Mouse (Mus musculus): ENCODE data around the gene Vasn.
A peak's percentile ranks its signal among the peaks of the same experiment; 100 is the strongest.
"Not testable (repeated sequence)": the region's sequence is repeated elsewhere in the genome, so short reads cannot be mapped to it uniquely, and the experiment has no call there.

Vasn gene

DNA sequence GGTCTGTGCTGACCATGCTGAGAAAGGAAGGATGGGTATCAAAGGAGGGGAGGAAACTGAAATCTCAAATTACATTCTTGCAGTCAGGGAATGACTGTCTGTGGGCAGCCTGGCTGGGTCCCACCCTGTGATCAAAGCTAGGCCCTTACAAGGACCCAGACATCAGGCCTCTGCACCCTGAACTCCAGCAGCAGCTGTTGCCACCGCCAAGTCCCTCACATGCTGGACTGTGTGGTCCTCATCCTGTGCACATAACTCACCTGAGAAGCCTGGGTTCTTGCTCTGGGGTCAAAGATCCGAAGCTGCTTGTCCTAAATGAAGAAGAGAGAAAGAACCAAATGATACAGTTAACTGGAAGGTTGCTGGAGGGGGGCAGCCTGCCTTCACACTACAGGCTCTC is 21.9 kb downstream of the Vasn start:
- DNase-seq (ENCODE audit: extremely low spot score, low read depth, low spot score) = no peak

DNA sequence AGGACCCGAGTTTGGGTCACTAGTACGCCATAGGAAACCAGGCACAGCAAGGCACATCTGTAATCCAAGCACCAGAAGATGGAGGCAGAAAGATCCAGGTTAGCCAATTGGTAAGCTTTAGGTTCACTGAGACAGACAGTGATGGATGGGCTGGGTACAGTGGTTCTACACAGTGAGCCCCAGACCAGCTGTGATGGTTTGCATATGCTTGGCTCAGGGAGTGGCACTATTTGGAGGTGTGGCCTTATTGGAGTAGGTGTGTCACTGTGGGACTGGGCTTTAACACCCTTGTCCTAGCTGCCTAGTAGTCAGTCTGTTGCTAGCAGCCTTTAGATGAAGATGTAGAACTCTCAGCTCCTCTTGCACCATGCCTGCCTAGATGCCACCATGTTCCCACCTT is 24.1 kb downstream of the Vasn start:
- DNase-seq (ENCODE audit: extremely low spot score, low read depth, low spot score) = no peak

DNA sequence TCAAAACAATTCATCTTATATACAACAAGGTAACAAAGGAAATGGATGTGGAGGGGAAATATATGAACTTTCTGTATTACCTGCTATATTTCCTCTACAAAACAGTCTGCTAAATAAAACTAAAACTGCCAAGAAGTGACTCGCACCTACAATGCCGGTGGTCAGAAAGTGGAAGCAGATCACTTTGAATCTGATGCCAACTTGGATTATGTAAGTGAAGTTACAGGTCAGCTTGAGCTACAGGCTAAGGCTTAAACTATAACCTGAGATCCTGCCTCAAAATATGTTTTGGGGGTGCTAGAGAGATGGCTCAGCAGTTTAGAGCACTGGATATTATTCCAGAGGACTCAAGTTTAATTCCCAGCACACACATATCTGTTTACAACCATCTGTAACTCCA is 26.0 kb downstream of the Vasn start:
- DNase-seq (ENCODE audit: extremely low spot score, low read depth, low spot score) = no peak

DNA sequence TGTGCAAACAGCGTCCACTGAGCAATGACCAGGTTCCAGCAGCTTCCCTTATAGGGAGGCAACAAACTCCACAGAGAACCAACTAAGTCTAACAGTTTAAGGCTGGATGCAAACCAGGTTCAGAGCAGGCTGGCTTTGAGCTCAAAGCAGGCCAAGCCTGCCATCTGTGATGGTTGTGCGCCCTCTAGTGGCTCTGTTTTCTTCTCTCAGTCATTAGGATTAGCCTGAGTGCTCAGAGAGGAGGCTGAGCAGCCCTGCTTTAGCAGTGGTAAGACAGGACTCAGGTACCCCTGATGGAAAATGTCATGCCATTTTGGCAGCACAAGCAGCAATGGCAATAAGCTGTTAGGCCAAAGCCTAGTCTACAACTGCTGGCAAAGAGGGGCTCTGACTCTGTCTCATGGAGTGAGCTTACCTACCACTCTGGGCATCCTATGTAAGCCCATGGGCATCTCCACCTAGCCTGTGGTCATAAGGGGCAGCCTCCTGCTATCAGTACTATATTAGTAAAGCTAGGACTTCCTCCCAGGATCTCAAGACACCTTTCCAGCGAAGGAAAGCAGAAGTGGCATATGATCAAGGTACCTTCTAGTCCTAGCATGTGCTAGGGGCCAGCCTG is 27.6 kb downstream of the Vasn start:
- peak; percentile 94 for DNase-seq (ENCODE audit: extremely low spot score, low read depth, low spot score)

DNA sequence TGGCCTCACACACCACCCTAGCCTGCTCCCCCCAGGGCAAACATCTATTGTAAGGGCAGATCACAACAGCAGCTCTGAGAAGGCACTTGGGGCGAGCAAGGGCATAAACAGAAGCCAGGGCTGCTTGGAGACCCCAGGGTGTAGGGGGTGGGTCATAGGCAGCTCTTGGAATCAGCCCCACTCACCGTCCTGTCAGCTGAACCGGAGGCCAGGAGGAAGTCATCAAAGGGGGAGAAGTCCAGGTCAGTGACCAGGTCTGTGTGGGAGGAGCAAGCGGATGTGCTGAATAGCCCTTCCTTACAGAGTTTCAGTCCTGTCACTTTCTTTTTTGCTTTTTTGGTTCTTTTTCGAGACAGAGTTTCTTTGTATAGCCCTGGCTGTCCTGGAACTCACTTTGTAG is 30.6 kb downstream of the Vasn start:
- no peak for DNase-seq (ENCODE audit: extremely low spot score, low read depth, low spot score)

DNA sequence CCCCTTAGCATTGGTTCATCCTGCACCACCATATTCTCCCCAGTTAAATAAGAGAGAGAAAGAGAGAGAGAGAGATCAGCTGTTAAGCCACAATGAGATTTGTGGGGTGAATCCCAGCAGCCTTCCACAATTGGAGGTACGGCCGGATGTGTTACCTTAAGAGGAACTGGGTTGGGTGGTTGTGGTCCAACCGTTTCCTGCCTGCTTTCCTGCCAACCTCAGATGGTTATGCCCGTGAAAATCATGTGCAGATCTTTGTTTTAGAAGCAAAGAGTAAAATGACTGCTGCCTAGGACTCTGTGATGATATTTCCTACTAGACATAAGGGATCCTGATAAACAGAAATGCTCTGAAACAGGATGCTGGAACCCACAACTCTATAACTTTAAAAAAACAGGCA is 34.4 kb downstream of the Vasn start:
- no peak for DNase-seq (ENCODE audit: extremely low spot score, low read depth, low spot score)

DNA sequence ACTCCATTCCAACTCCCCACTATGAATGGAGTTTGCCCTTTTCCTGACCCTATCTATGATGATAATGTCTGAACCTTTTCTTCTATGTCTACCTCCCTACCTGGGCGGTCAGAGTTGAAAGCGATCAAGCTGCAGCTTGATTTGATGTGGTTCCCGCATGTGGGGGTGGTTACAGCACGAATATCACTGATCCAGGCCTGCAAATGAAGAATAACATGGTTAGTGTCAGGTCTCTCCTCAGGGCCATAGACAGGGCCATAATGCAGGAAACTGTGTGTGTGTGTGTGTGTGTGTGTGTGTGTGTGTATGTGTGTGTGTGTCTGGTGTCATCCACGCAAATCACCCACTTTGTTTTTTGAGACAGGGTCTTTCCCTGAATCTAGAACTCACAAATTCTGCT is 37.1 kb downstream of the Vasn start:
- DNase-seq (ENCODE audit: extremely low spot score, low read depth, low spot score) = no peak

DNA sequence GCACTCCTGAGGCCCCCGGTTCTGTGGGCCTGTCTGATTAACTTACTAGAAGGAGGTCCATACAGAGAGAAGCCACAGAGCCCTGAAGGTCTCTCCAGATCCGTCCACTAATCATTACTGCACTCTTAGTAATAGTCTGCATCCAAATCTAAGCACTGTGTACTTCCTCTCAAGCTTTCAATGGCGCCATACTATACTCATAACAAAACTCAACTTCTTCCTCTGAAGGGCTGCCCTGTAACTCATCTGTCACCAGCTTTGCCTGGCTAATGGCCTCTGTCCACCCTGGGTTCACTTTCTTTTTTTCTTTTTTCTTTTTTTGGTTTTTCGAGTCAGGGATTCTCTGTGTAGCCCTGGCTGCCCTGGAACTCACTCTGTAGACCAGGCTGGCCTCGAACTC is 38.3 kb downstream of the Vasn start:
- no peak for DNase-seq (ENCODE audit: extremely low spot score, low read depth, low spot score)

DNA sequence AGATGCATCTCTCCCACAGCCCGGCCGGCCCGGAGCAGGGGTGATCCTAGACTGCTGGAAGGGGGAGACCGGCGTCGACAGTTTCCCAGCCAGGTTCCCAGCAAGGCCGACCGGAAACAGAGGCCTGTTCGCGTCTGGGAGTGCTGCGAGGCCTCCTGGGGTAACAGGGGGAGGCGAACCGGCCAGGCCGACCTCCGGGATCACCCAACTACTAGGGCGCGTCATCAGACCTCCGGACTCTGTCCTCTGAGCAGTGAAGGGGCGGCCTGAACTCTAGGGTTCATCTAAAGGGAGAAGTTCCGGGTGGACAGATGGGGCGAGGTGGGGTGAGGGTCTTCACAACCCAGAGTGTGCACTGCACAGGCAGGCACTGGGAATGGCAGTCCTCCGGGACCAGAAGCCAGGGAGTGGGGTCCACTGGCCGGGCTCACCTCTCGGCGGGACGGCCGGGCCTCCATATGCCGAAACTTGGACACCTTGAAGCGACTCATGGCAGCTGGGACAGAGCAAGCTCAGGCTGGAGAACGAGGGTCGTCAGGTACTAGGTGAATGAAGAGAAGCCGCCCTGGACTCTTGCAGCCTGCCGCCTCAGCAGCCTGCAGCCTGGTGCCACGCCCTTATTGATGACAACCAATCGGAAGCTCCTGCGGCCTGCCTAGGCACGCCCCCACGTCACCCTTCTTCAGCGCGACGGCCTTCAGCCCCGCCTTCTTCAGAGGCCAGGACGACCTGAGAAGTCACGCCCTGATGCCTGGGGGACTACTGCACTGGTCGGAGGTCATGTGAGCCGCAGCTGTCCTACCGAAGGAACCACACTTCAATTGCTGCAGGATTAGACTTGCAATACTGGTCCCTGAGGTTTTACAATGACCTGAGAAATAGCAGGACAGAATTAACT is 39.6 kb downstream of the Vasn start, which contains the start of gene Coro7:
TSS of gene Coro7 (minus strand) at position 657 of the 898 bp plus-strand sequence.
- peak; percentile 78 for DNase-seq (ENCODE audit: extremely low spot score, low read depth, low spot score)

DNA sequence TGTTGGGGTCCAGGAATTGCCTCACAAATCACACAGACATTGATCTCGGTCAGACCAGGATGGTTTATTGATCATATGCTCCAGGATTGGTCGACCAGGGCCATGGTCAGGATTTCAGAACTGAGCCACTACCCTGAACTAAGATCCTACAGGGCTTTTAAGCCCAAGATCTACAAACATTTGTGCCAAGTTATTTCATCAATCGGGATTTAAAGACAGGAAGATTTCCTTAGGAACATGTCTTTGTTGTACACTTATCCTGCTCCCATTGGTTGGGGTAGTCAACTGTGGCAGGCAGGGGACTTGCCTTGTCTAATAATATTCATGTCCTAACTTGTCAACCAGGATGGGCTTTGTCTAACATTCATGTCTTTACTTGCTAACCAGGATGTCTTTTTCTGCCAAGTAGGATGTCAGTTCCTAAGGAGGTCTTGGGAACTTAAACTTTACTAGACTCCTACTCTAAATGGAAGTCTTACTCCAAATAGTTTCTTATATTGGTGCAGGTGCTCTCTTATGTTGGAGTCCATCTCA is 41.2 kb downstream of the Vasn start:
- not testable (repeated sequence) for DNase-seq (ENCODE audit: extremely low spot score, low read depth, low spot score)

DNA sequence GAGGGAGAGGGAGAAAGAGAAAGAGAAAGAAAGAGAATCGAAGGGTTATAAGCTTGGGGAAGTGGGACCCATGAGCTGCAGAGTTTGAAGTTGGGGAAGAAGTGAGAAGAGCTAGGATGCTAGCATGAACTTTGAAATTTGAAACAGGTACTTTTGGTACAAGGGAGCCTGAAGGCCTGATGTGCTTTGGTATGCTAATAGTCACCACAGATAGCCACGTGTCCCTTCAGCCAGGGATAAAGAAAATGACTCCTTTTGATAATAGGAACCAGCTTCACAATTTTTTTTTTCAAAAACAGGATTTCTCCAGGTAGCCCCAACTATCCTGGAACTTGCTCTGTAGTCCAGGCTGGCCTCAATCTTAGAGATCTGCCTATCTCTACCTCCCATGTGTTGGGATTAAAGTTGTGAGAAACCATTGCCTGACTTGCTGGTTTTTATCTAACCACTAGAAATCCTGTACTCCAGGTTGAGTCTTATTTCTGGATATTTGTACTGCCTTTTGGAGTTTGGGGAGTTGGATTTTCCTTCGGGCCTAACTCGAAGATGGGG is 43.0 kb downstream of the Vasn start:
- DNase-seq (ENCODE audit: extremely low spot score, low read depth, low spot score) = no peak

DNA sequence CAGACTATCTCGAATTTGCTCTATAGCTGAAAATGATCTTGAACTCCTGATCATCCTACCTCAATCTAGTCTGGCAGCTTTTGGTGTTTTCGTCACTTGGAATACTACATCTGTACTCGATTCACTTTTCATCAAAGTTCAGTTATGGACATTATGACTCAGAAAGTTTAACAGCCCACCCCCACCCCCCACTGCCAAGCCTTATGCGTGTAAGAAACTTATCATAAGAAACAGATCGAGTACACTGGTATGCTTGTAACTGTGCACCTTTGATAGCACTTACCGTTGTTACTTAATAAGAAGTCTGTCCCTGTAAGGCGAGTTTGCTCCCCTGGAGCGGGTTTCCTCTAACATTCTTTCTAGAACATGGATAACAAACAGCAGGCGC is 43.4 kb downstream of the Vasn start:
- no peak for DNase-seq (ENCODE audit: extremely low spot score, low read depth, low spot score)

DNA sequence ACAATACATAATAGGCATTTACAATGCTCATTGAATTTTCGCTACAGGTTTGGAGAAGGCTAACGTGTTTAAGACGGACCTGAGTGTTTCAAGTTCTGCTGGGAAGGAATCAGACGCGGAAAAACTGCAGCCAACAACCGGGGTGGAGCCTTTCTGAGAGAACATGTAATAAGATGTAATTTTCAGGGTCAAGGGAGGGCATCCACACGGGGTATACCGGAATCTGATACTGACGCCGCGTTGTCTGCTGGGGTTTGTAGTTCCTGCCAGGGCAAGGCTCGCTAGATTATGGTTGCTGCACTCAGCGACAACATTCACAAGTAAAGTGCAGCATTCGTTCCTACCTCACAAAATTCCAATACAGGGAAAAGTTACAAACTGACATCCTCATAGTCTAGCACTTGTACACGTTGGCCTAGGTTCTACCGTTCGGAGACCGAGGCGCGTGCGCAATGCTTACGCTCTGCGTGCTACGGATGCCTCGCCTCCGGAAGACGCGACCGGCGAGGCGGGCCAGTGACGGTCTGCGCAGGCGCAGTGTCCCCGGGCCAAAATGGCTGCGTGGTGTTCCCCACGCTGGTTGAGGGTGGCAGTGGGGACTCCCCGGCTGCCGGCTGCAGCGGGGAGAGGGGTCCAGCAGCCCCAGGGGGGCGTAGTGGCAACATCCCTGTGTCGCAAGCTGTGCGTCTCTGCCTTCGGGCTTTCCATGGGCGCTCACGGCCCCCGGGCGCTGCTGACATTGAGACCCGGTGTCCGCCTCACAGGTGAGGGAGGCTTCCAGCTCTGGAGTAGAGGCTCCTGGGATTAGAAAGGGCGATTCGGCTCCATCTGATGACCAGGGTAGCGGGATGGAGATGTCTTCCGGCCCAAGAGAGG is 44.1 kb downstream of the Vasn start:
- peak; percentile 95 for DNase-seq (ENCODE audit: extremely low spot score, low read depth, low spot score)

DNA sequence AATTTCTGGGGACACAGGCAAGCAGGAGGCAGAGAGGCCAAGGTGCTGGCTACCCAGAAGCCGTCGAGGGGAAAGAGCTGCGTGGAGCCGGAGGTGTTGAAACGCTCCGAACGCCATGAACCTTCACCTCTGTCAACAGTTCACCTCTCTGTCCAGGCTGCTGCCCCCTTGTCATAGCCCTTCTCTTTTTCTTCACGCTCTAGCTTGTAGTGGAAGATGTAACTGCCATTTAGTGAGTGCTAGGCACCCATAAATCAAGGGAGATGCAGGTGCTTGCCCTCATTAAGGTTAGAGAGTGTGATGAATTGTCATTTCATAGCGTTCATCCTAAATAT is 44.7 kb downstream of the Vasn start:
- no peak for DNase-seq (ENCODE audit: extremely low spot score, low read depth, low spot score)

DNA sequence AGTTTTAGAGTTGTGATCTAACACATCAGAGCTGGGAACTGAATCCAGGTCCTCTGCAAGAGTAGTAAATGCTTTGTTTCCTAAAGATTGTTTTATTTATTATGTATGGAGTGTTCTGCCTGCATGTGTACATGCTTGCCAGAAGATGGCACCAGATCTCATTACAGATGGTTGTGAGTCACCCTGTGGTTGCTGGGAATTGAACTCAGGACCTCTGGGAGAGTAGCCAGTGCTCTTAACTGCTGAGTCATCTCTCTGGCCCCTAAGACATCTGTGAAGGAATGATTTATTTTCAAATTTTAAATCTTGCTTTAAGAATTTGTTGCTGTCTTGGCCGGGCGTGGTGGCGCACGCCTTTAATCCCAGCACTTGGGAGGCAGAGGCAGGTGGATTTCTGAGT is 49.6 kb downstream of the Vasn start:
- DNase-seq (ENCODE audit: extremely low spot score, low read depth, low spot score) = not testable (repeated sequence)

All from hindlimb bud, embryonic 11.5 days (tissue).